Mouse (Mus musculus) forebrain, embryonic 16.5 days (tissue): ENCODE data around the gene Gpr1. TPM values are rescaled to one million over a fixed set of nuclear protein-coding genes. Genes with fewer than 3 reads are reported as not detected.
"Not testable (repeated sequence)": the region's sequence is repeated elsewhere in the genome, so short reads cannot be mapped to it uniquely, and the experiment has no call there.

Source experiments
- ATAC-seq: fragments of 200-750 bp; cut with Nextera tagmentation; 2 replicates; pipeline ENCODE4 v1.8.0; 2017; ENCODE audit warnings: mild to moderate bottlenecking, moderate library complexity
- H3K27ac ChIP-seq: fragments of 300-500 bp; sonication (generic); 2 replicates; pipeline ENCODE4 v1.5.1; 2014; ENCODE audit warnings: low read length, control low read depth
- H3K27me3 ChIP-seq: fragments of 300-500 bp; sonication (generic); replicated peaks from 2 replicates; pipeline ENCODE4 v1.6.1; 2014; ENCODE audit warnings: low read length; ENCODE audit not compliant: control insufficient read depth, insufficient read depth
- H3K36me3 ChIP-seq: fragments of 300-500 bp; sonication (generic); 2 replicates; pipeline ENCODE4 v1.6.1; 2014; ENCODE audit not compliant: control insufficient read depth, insufficient read depth
- H3K4me1 ChIP-seq: fragments of 300-500 bp; sonication (generic); replicated peaks from 2 replicates; pipeline ENCODE4 v1.6.1; 2014; ENCODE audit warnings: low read length; ENCODE audit not compliant: control insufficient read depth, insufficient read depth
- H3K4me2 ChIP-seq: fragments of 300-500 bp; sonication (generic); 2 replicates; pipeline ENCODE4 v1.6.1; 2014; ENCODE audit warnings: mild to moderate bottlenecking, low read length, control low read depth
- H3K4me3 ChIP-seq: fragments of 300-500 bp; sonication (generic); replicated peaks from 2 replicates; pipeline ENCODE4 v1.5.1; 2014; ENCODE audit warnings: mild to moderate bottlenecking, low read length, control low read depth
- H3K9ac ChIP-seq: fragments of 300-500 bp; sonication (generic); replicated peaks from 2 replicates; pipeline ENCODE4 v1.6.1; 2014; ENCODE audit warnings: low read depth, low read length, control low read depth
- H3K9me3 ChIP-seq: fragments of 300-500 bp; sonication (generic); 2 replicates; pipeline ENCODE4 v1.6.1; 2016; ENCODE audit warnings: low read length; ENCODE audit not compliant: control insufficient read depth
- WGBS: fragments of 180-500 bp; shearing (Covaris S2); extraction: QIAGEN DNeasy Blood & Tissue Kit; methylation state at CpG from one replicate; pipeline ENCODE4 v1.1.7; 2014; 5-methylcytosine and 5-hydroxymethylcytosine counted together
- polyA plus RNA-seq: library from polyadenylated mRNA; unstranded; fragments of >200 nt; fragmentation: Nextera tagmentation; extraction: Ambion mirVana; gene quantifications from 2 replicates; pipeline ENCODE4 v1.2.1, GENCODE M21; 2015

The Gpr1 gene
- polyA plus RNA-seq, 1 experiment from 2014 or later: 0.56 TPM

DNA sequence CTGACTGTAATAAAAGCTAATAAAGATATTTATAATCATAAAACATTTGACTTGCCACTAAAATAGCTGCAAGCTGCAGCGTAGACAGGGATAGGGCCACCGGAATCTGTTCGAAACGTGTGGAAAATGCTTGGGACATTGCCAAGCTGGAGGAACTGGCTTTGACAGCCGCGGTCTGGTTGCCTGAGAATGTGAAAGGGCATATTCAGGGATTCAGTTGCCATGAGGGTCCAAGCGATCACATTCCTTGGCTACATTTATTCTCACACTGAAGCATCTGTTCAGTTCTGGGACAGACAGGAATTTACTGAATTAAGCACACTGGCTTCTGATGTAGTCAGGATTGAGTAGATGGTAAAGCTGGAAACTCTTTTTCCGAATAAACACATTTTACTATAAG is 23.5 kb downstream of the Gpr1 start:
- Histone ChIP-seq H3K9ac (no peak overlapping the region), H3K4me1 (0 out of 2 replicates have a peak, but pooled peaks cover 3% of the 10 kb centered on the region), H3K27me3 (no peaks in the 10 kb centered on the region), H3K4me2 (no peak overlapping the region), H3K9me3 (no peaks in the 10 kb centered on the region), H3K4me3 (no peak overlapping the region), H3K27ac (no peak overlapping the region), H3K36me3 (no peaks in the 10 kb centered on the region)
- 40% methylated on average over 8 of the region's 8 CpGs for WGBS
- ATAC-seq: no peak

- no peaks in the 10 kb centered on the region for H3K27me3 ChIP-seq
- H3K27ac ChIP-seq: no peak overlapping the region
- no peak overlapping the region for H3K4me3 ChIP-seq
- H3K36me3 ChIP-seq: no peaks in the 10 kb centered on the region
- no peak for ATAC-seq
- no peak overlapping the region for H3K9ac ChIP-seq
- no peak overlapping the region for H3K4me2 ChIP-seq
- H3K9me3 ChIP-seq: no peaks in the 10 kb centered on the region
- 90% methylated on average over 3 of the region's 3 CpGs for WGBS
- H3K4me1 ChIP-seq: 0 out of 2 replicates have a peak, but pooled peaks cover 2% of the 10 kb centered on the region
These were observed 25.8 kb downstream of the Gpr1 start for GRCm38 (mm10) chr1:63188536-63188935.

DNA sequence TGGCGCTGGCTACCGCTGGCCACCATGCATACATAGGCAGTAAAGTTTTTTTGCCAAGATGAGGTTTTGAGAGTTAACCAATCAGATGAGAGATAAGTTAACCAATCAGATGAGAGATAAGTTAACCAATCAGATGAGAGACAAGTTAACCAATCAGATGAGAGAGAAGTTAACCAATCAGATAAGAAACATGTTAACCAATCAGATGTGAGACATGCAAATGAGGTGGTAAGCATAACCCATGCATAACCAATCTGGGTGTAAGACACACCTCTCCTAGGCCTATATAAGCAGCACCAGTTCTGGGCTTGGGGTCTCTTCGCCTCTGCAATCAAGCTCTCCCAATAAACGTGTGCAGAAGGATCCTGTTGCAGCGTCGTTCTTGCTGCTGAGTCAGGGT is 28.9 kb downstream of the Gpr1 start:
- not testable (repeated sequence) for H3K27me3 ChIP-seq, H3K4me2 ChIP-seq, H3K4me1 ChIP-seq, ATAC-seq, H3K9me3 ChIP-seq, H3K36me3 ChIP-seq, H3K9ac ChIP-seq, H3K27ac ChIP-seq, H3K4me3 ChIP-seq
- 95% methylated on average over 6 of the region's 6 CpGs for WGBS

DNA sequence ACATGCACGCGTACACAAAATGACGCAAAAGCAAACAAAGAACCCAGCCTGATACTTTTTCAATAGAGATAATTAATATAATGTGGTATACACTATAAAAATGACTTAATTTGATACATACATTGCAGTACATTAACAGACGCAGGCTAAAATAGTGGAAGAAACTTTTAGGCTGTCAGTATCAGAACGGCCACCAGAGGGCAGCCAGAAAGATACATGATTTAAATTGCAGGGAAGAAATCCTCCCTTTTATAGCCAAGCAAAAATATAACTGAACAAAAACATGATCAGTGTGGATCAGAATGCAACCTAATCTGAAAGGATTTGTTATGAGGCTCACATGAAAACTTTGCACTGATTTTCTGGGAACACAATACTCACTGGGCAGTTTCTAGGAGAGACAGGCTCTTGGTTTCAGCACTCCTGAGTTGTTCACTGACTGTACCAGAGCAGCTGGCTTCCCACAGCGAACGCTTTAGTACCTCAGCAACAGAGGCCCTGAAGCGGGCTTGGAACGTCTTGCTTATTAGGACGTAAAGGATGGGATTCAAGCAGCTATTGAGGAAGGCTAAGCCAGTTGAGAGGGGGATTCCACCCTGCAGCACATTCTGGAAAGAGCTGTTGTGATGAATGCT is 31.6 kb downstream of the Gpr1 start:
- no peak overlapping the region for H3K27ac ChIP-seq
- ATAC-seq: peak; percentile 11; the same call in 1 of the 2 replicates

DNA sequence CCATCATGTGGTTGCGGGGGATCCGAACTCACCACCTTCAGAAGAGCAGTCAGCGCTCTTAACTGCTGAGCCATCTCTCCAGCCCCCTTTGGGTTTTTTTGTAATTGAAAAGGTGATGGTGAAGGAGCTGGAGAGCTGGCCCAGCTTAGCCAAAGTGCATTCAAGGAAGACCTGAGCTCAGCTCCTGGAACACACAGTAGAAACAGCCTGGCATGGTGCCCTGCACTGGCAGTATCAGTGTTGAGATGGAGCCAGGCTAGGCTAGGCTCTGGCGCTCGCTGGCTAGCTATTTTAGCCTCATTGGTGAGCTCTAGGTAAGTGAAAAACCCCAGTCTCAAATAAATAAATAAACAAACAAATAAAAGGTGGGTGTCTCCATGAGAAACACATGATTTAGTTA is 32.1 kb downstream of the Gpr1 start:
- ATAC-seq: 0 out of 2 replicates have a peak, but pooled peaks have one; percentile 19
- Histone ChIP-seq H3K27me3 (no peaks in the 10 kb centered on the region), H3K4me1 (peaks cover 15% of the 10 kb centered on the region), H3K9ac (no peak overlapping the region), H3K4me2 (no peak overlapping the region), H3K4me3 (no peak overlapping the region), H3K36me3 (peaks cover 6% of the 10 kb centered on the region), H3K27ac (no peak overlapping the region), H3K9me3 (no peaks in the 10 kb centered on the region)
- 67% methylated on average over 4 of the region's 5 CpGs for WGBS

More for the DNA sequence above, 31.6 kb downstream of the Gpr1 start:
- H3K4me3 ChIP-seq: no peak overlapping the region
- H3K4me2 ChIP-seq: no peak overlapping the region
- no peak overlapping the region for H3K9ac ChIP-seq
- 56% methylated on average over 10 of the region's 10 CpGs for WGBS
- H3K27me3 ChIP-seq: no peaks in the 10 kb centered on the region
- peaks cover 6% of the 10 kb centered on the region for H3K36me3 ChIP-seq
- peaks cover 12% of the 10 kb centered on the region for H3K4me1 ChIP-seq
- H3K9me3 ChIP-seq: no peaks in the 10 kb centered on the region

GRCm38 (mm10) chr1:63181480-63181879 is 32.9 kb downstream of the Gpr1 start:
- Histone ChIP-seq H3K4me3 (no peak overlapping the region), H3K27ac (no peak overlapping the region), H3K27me3 (no peaks in the 10 kb centered on the region), H3K4me1 (peaks cover 15% of the 10 kb centered on the region), H3K36me3 (peaks cover 6% of the 10 kb centered on the region), H3K9me3 (no peaks in the 10 kb centered on the region), H3K9ac (no peak overlapping the region), H3K4me2 (no peak overlapping the region)
- 100% methylated on average over 1 of the region's 1 CpGs for WGBS
- no peak for ATAC-seq

GRCm38 (mm10) chr1:63181019-63181418 is 33.3 kb downstream of the Gpr1 start:
- Histone ChIP-seq H3K4me1 (peaks cover 15% of the 10 kb centered on the region), H3K9ac (no peak overlapping the region), H3K27me3 (no peaks in the 10 kb centered on the region), H3K4me3 (no peak overlapping the region), H3K36me3 (peaks cover 6% of the 10 kb centered on the region), H3K9me3 (no peaks in the 10 kb centered on the region), H3K27ac (no peak overlapping the region), H3K4me2 (no peak overlapping the region)
- 3% methylated on average over 3 of the region's 3 CpGs for WGBS
- ATAC-seq: peak; percentile 86

DNA sequence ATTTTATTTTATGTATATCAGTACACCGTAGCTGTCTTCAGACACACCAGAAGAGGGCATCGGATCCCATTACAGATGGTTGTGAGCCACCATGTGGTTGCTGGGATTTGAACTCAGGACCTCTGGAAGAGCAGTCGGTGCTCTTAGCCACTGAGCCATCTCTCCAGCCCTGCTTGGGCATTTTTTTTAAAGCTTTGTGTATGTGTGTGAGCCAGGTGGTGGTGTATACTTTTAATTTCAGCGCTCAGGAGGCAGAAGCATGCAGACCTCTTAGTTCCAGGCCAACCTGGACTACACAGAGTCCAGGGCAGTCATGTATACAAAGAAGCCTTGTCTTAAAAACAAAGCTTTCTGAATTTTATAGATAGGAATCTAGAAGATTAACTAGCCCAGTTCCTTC is 33.8 kb downstream of the Gpr1 start:
- H3K9ac ChIP-seq, H3K4me2 ChIP-seq, H3K9me3 ChIP-seq, ATAC-seq, H3K4me3 ChIP-seq, H3K27me3 ChIP-seq, H3K36me3 ChIP-seq, H3K27ac ChIP-seq: not testable (repeated sequence)
- WGBS: 73% methylated on average over 4 of the region's 4 CpGs
- peaks cover 19% of the 10 kb centered on the region for H3K4me1 ChIP-seq

DNA sequence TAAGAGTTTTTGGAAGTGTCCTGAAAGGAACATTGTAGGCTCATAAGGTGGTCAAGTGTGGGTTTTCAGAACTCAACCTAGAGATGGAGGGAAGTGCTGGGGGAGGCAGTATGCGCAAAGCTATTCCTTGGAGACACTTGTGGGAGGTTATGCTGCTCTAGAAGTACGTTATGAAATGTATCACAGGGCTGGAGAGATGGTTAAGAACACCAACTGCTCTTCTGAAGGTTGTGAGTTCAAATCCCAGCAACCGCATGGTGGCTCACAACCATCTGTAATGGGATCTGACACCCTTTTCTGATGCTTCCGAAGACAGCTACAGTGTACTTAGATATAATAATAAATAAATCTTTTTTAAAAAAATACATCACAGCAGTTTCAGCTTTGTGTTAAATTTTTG is 34.2 kb downstream of the Gpr1 start:
- Histone ChIP-seq H3K9ac (no peak overlapping the region), H3K4me2 (no peak overlapping the region), H3K4me1 (peaks cover 23% of the 10 kb centered on the region), H3K27me3 (no peaks in the 10 kb centered on the region), H3K27ac (no peak overlapping the region), H3K36me3 (peaks cover 6% of the 10 kb centered on the region), H3K4me3 (no peak overlapping the region), H3K9me3 (no peaks in the 10 kb centered on the region)
- WGBS: 93% methylated on average over 4 of the region's 4 CpGs
- ATAC-seq: no peak

- H3K27me3 ChIP-seq: no peaks in the 10 kb centered on the region
- H3K9me3 ChIP-seq: no peaks in the 10 kb centered on the region
- ATAC-seq: no peak
- peaks cover 6% of the 10 kb centered on the region for H3K36me3 ChIP-seq
- no peak overlapping the region; the same call in 1 of the 2 replicates for H3K4me2 ChIP-seq
- 79% methylated on average over 3 of the region's 3 CpGs for WGBS
- H3K27ac ChIP-seq: no peak overlapping the region
- H3K4me3 ChIP-seq: no peak overlapping the region; the same call in 1 of the 2 replicates
- H3K4me1 ChIP-seq: peaks cover 28% of the 10 kb centered on the region
- H3K9ac ChIP-seq: no peak overlapping the region
These were observed 36.0 kb downstream of the Gpr1 start for GRCm38 (mm10) chr1:63178308-63178707.
